Mouse (Mus musculus): ENCODE results near the gene Metap1d. TPM values are rescaled to one million over a fixed set of nuclear protein-coding genes. Genes with fewer than 3 reads are reported as not detected.

Metap1d gene
- polyA plus RNA-seq, 1 experiment from 2014 or later, result 39.3 TPM

DNA sequence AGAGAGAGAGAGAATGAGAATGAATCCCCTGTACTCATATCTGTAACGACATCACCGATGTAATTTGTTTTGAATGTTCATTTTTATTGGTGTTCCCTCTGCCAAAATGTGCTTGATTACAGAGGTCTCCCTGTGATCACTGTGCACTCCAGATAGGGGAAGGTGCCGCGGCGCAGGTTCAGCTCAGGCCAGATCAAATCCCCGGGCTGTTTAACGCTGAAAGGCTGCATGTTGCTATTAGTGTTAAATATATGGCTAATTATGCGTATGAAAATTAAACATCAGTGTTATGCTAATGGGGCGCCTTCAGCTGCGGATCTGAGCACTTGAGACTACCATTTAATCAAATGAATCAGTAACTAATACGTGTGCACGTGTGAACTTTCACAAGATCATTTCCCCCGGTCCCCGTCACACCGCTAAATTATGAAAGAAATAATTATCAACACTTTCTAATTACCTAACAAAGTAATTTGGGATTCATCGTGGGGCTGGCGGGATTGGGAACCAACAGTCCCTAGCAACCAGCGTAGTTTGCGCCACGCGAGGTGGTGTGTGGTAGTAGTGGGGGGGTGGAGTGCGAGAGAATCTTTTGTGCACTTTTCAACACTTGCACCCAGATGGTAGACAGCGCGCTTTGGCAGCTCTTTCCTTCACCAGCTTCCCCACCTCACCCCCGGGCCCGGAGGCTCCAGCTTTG lies 75.1 kb downstream of the Metap1d start, which contains the start of gene Dlx1:
Dlx1 (plus strand) TSS at position 100 of the 700 bp plus-strand sequence.
- ATAC-seq (replicated peaks; ENCODE audit: insufficient number of reproducible peaks, insufficient read depth, low FRiP score, low read depth), result no peak
- WGBS, result 2% methylated on average over 26 of the region's 26 CpGs
- peaks cover 29% of the 10 kb centered on the region for H3K4me1 ChIP-seq (replicated peaks)

DNA sequence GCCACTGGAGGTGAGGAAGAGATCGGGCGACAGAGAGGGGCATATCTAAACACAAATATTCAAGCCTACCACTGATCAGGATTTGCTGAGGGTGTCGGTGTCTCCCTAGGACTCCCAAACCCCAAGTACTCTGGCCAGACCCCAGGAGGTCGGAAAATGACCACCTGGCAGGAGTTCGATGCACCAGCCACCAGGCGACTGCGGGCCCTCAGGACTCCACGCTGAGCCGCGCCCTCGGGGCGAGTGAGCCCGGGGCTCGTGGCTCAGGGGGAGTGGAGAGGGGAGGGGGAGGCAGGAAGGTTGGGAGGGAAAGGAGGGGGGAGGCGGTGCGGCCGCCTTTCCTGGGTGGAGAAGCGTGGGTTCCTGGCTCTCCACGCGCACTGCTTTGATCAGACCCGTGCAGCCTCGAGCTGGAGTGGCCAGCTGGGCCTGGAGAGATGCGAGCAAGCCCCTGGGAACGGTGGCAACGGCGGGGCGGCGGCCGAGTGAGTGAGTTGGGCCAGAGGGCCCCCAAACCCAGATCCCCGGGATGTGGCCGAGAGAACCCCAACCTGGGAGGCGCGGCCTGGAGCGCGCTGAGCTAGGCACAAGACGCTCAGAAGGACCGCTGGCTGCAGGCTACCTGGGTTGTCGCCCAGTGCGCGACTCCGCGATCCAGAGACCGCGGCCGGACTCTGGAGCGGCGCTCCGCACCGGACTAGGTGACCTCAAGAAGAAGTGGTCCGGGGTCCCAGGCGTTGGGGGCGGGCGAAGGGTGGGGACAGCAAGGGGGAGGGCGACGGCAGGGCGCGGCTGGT lies 75.8 kb downstream of the Metap1d start:
- H3K27ac ChIP-seq, result no peak overlapping the region
- H3K4me2 ChIP-seq, result peak overlapping the region; percentile 79
- peak overlapping the region; percentile 8; the same call in 1 of the 2 replicates for H3K9ac ChIP-seq
- peaks cover 97% of the 10 kb centered on the region for H3K27me3 ChIP-seq
- peak overlapping the region; percentile 51 for H3K4me3 ChIP-seq
- H3K36me3 ChIP-seq, result no peaks in the 10 kb centered on the region
- no peaks in the 10 kb centered on the region for H3K9me3 ChIP-seq (replicated peaks)
- WGBS, result under 1% methylated on average over 55 of the region's 57 CpGs
- H3K4me1 ChIP-seq (replicated peaks), result peaks cover 29% of the 10 kb centered on the region
- ATAC-seq (replicated peaks; ENCODE audit: insufficient number of reproducible peaks, insufficient read depth, low FRiP score, low read depth), result peak; percentile 29; the same call in 1 of the 2 replicates

More for the DNA sequence above, 75.1 kb downstream of the Metap1d start, which contains the start of gene Dlx1:
- Histone ChIP-seq H3K9me3 (replicated peaks) (no peaks in the 10 kb centered on the region), H3K4me3 (peak within 1 kb of the TSS; percentile 51), H3K36me3 (no peaks in the 10 kb centered on the region), H3K27ac (no peak within 1 kb of the TSS), H3K27me3 (peaks cover 97% of the 10 kb centered on the region), H3K9ac (peak within 1 kb of the TSS; percentile 8; the same call in 1 of the 2 replicates), H3K4me2 (peak within 1 kb of the TSS; percentile 79)

DNA sequence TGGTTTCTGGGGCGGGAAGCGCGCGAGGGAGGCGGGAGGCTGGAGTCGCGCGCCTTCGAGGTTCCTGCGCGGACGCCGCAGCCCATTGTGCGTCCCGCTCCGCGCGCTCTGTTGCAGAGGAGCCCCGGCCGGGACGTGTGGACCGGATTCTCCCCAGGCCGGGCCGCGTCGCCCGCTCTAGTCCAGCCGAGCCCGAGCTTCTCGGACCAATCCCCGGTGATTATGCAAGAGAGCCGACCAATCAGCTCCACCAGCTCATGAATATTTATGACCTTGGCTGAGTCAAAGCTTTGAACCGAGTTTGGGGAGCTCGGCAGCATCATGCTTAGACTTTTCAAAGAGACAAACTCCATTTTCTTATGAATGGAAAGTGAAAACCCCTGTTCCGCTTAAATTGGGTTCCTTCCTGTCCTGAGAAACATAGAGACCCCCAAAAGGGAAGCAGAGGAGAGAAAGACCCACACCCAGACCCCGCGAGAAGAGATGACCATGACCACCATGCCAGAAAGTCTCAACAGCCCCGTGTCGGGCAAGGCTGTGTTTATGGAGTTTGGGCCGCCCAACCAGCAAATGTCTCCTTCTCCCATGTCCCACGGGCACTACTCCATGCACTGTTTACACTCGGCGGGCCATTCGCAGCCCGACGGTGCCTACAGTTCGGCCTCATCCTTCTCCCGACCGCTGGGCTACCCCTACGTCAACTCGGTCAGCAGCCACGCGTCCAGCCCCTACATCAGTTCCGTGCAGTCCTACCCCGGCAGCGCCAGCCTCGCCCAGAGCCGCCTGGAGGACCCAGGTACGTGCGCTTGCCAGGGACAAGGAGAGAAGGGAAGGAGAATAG lies 76.7 kb downstream of the Metap1d start:
- Histone ChIP-seq H3K4me2 (peak overlapping the region; percentile 79), H3K36me3 (no peaks in the 10 kb centered on the region), H3K4me3 (peak overlapping the region; percentile 51), H3K9ac (peak overlapping the region; percentile 8; the same call in 1 of the 2 replicates), H3K27ac (no peak overlapping the region), H3K27me3 (peaks cover 99% of the 10 kb centered on the region), H3K4me1 (replicated peaks) (peaks cover 29% of the 10 kb centered on the region), H3K9me3 (replicated peaks) (no peaks in the 10 kb centered on the region)
- peak; percentile 80 for ATAC-seq (replicated peaks; ENCODE audit: insufficient number of reproducible peaks, insufficient read depth, low FRiP score, low read depth)
- WGBS, result under 1% methylated on average over 58 of the region's 60 CpGs

DNA sequence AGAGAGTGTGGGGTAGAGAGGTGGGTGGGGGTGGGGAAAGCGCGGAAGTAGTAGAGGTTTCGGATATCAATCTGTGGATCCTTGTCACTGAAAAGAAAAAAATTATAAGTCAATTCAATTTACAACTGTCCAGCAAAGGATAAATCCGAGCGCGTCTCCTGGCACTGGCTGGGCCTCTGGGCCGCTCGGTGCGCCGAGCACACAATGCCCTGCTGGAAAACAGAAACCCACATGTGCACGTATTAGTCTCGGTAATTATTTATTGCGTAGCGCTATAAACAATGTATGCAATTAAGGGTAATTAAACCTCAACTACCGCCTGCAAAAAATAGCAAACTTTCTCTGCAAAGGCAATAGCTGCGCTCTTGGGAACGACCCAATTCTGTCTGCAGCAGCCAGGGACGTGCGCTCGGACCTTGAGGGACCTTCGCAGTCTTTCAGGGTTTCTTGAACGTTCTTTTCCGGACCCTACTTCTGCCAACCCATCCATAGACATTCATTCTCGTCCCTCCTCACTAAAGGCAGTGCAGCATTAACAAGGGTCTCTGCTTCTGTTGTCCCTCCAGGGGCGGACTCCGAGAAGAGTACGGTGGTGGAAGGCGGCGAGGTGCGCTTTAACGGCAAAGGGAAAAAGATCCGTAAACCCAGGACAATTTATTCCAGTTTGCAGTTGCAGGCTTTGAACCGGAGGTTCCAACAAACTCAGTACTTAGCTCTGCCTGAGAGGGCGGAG lies 77.5 kb downstream of the Metap1d start:
- H3K4me1 ChIP-seq (replicated peaks), result peaks cover 29% of the 10 kb centered on the region
- no peaks in the 10 kb centered on the region for H3K36me3 ChIP-seq
- ATAC-seq (replicated peaks; ENCODE audit: insufficient number of reproducible peaks, insufficient read depth, low FRiP score, low read depth), result no peak
- peak overlapping the region; percentile 51 for H3K4me3 ChIP-seq
- no peak overlapping the region for H3K27ac ChIP-seq
- 2% methylated on average over 34 of the region's 34 CpGs for WGBS
- no peak overlapping the region for H3K9ac ChIP-seq
- peak overlapping the region; percentile 79 for H3K4me2 ChIP-seq
- H3K27me3 ChIP-seq, result peaks cover 97% of the 10 kb centered on the region
- H3K9me3 ChIP-seq (replicated peaks), result no peaks in the 10 kb centered on the region

DNA sequence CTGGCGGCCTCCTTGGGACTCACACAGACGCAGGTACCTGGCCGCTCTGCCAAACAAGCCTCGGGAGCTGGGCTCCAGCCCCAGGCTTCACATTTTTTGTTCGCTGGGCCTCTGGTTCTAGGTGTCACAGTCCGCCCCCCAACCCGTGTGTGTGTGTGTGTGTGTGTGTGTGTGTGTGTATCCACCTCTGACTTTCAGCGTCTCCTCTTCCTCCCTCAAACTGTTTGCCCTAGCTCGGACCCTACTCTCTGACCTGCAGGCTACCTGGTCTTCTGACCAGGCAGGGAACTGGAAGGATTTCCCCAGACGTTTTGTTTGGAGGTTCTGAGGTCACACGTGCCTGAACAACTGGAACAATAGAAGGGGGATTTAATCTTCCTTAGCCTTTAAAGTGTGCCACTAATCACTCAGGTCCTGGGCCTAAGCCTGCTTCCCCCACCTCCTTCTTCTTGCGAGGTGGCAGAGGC lies 78.1 kb downstream of the Metap1d start:
- Histone ChIP-seq H3K27ac (no peak overlapping the region), H3K36me3 (no peaks in the 10 kb centered on the region), H3K27me3 (peaks cover 96% of the 10 kb centered on the region), H3K4me2 (no peak overlapping the region), H3K9me3 (replicated peaks) (no peaks in the 10 kb centered on the region), H3K9ac (no peak overlapping the region), H3K4me3 (no peak overlapping the region; the same call in 1 of the 2 replicates), H3K4me1 (replicated peaks) (peaks cover 29% of the 10 kb centered on the region)
- no peak for ATAC-seq (replicated peaks; ENCODE audit: insufficient number of reproducible peaks, insufficient read depth, low FRiP score, low read depth)
- 2% methylated on average over 12 of the region's 12 CpGs for WGBS

DNA sequence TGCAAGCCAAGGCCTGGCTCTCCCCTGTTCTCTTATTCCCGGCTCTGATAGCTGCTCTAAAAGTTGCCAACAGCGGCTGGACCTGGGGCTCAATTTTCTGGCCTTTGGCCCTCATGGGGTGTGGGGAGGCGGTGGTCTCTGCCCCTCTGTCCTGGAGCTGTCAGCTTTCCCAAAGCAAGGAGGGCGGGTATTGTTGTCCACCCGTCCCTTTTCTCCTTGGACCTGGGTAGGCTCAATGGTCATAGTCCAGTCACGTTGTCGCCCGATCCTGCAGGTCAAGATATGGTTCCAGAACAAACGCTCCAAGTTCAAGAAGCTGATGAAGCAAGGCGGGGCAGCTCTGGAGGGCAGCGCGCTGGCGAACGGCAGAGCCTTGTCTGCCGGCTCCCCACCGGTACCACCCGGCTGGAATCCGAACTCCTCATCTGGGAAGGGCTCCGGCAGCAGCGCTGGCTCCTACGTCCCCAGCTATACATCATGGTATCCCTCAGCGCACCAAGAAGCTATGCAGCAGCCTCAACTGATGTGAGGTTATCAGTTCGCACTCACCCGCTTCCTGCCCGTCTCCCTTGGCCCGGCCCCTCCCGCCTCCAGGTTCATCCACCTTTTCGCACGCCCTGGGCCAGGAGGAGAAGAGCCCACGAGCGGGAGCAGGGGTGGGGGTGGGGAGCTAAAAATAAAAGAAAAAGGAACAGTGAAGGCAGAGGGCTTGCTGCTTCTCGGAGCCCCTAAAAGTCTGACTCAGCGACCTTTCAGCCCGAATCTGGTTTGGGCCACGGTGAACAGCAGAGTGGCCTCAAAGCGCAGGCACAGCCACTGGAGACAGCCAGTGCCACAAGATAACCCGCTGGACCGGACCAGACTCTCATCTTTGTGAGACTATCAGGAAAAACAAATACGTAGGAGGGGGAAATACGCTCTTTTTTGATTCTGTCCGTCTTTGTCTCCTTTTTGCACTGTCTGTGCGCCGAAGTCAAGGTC lies 79.2 kb downstream of the Metap1d start:
- no peak overlapping the region for H3K27ac ChIP-seq
- no peaks in the 10 kb centered on the region for H3K36me3 ChIP-seq
- H3K4me1 ChIP-seq (replicated peaks), result peaks cover 29% of the 10 kb centered on the region
- no peaks in the 10 kb centered on the region for H3K9me3 ChIP-seq (replicated peaks)
- no peak overlapping the region for H3K4me2 ChIP-seq
- no peak overlapping the region for H3K4me3 ChIP-seq
- peaks cover 96% of the 10 kb centered on the region for H3K27me3 ChIP-seq
- ATAC-seq (replicated peaks; ENCODE audit: insufficient number of reproducible peaks, insufficient read depth, low FRiP score, low read depth), result no peak
- no peak overlapping the region for H3K9ac ChIP-seq
- under 1% methylated on average over 43 of the region's 43 CpGs for WGBS

DNA sequence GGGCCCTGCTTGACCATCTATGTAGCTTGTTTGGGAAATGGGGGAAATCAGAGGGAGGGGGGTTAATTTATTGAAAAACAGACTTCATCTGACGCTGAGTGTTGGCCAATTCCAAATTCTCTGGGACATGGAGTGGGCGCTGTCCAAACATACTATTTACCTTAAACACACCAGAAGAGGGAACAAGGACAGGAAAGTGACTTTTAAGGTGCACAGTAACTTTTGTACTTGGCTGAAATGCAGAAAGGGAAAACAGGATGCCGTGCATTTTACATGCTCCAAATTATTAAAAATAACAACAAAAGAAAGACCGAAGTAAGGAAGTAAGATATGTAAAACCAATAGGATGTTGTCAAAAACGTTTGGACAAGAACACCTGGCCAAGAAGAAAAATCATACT lies 80.0 kb downstream of the Metap1d start:
- Histone ChIP-seq H3K4me3 (no peak overlapping the region), H3K27me3 (peaks cover 97% of the 10 kb centered on the region), H3K9me3 (replicated peaks) (no peaks in the 10 kb centered on the region), H3K36me3 (no peaks in the 10 kb centered on the region), H3K4me2 (no peak overlapping the region), H3K9ac (no peak overlapping the region), H3K27ac (no peak overlapping the region), H3K4me1 (replicated peaks) (peaks cover 27% of the 10 kb centered on the region)
- no peak for ATAC-seq (replicated peaks; ENCODE audit: insufficient number of reproducible peaks, insufficient read depth, low FRiP score, low read depth)
- 11% methylated on average over 5 of the region's 5 CpGs for WGBS

DNA sequence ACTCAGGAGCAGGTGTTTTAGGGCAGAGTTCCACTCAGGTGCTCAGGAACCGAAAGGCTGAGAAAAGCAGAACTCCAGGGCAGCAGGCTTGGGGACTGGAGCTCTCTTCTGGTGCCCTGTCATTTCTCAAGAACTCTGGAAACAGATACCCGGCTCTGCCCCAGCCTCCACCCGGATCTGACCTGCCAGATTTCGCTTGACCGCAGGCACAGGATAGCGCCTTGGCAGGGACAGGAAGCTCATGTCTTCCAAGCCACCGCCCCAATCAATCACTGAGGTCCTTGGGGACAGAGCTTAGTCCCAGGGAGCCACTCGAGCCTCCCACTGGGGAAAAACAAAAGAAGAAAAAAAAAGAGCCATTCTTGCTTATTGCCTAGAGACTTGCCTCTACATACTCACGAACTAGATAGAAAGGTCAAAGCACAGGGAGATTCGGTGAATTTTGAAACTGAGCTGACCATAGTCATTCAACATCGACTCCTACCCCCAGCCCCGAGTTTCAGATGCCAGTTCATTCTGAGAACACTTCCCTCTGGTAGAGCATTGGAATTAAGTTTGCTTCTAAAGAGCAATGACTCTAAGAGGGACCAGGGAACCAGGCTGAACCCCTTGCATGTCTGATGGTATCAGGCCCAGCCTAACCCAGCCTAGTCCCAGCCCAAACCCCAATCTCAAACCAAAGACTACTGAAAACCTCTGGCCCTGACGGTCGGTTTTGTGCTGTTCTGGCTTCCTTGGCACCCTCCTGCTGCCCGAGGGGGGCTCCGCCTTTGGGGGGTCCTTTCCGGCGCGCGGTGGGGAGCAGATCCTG lies 81.4 kb downstream of the Metap1d start:
- H3K9ac ChIP-seq, result no peak overlapping the region
- peaks cover 21% of the 10 kb centered on the region for H3K4me1 ChIP-seq (replicated peaks)
- H3K4me2 ChIP-seq, result no peak overlapping the region
- WGBS, result 2% methylated on average over 20 of the region's 20 CpGs
- H3K27ac ChIP-seq, result no peak overlapping the region
- ATAC-seq (replicated peaks; ENCODE audit: insufficient number of reproducible peaks, insufficient read depth, low FRiP score, low read depth), result no peak
- no peak overlapping the region for H3K4me3 ChIP-seq
- no peaks in the 10 kb centered on the region for H3K9me3 ChIP-seq (replicated peaks)
- peaks cover 97% of the 10 kb centered on the region for H3K27me3 ChIP-seq
- H3K36me3 ChIP-seq, result no peaks in the 10 kb centered on the region
